Mouse (Mus musculus) midbrain, embryonic 15.5 days (tissue): ENCODE measurements around the gene Wdr25. TPM values are rescaled to one million over a fixed set of nuclear protein-coding genes. Genes with fewer than 3 reads are reported as not detected.

Experiments
- ATAC-seq: fragments of 200-750 bp; cut with Nextera tagmentation; replicated peaks from 2 replicates; pipeline ENCODE4 v1.8.0; 2017; ENCODE audit warnings: moderate TSS enrichment
- H3K27ac ChIP-seq: fragments of 300-500 bp; sonication (generic); 2 replicates; pipeline ENCODE4 v1.5.1; 2015; ENCODE audit warnings: mild to moderate bottlenecking, inconsistent platforms
- H3K27me3 ChIP-seq: fragments of 300-500 bp; sonication (generic); replicated peaks from 2 replicates; pipeline ENCODE4 v1.6.1; 2015; ENCODE audit warnings: inconsistent platforms
- H3K36me3 ChIP-seq: fragments of 300-500 bp; sonication (generic); replicated peaks from 2 replicates; pipeline ENCODE4 v1.6.1; 2015; ENCODE audit warnings: inconsistent platforms
- H3K4me1 ChIP-seq: fragments of 300-500 bp; sonication (generic); 2 replicates; pipeline ENCODE4 v1.6.1; 2015; ENCODE audit warnings: inconsistent platforms
- H3K4me2 ChIP-seq: fragments of 300-500 bp; sonication (generic); 2 replicates; pipeline ENCODE4 v1.6.1; 2015; ENCODE audit warnings: inconsistent platforms, mild to moderate bottlenecking, moderate library complexity
- H3K4me3 ChIP-seq: fragments of 300-500 bp; sonication (generic); 2 replicates; pipeline ENCODE4 v1.5.1; 2015; ENCODE audit warnings: mild to moderate bottlenecking, inconsistent platforms
- H3K9ac ChIP-seq: fragments of 300-500 bp; sonication (generic); 2 replicates; pipeline ENCODE4 v1.6.1; 2015; ENCODE audit warnings: mild to moderate bottlenecking, inconsistent platforms
- H3K9me3 ChIP-seq: fragments of 300-500 bp; sonication (generic); 2 replicates; pipeline ENCODE4 v1.6.1; 2016; ENCODE audit warnings: inconsistent platforms
- WGBS: fragments of 180-500 bp; shearing (Covaris S2); methylation state at CpG from one replicate; pipeline ENCODE4 v1.1.7; 2015; ENCODE audit warnings: mixed read lengths; 5-methylcytosine and 5-hydroxymethylcytosine counted together
- polyA plus RNA-seq: library from polyadenylated mRNA; unstranded; fragments of >200 nt; fragmentation: Nextera tagmentation; extraction: Ambion mirVana; gene quantifications from 2 replicates; pipeline ENCODE4 v1.2.1, GENCODE M21; 2015

Gene Wdr25
- polyA plus RNA-seq, 1 experiment from 2014 or later, result 5.2 TPM

DNA sequence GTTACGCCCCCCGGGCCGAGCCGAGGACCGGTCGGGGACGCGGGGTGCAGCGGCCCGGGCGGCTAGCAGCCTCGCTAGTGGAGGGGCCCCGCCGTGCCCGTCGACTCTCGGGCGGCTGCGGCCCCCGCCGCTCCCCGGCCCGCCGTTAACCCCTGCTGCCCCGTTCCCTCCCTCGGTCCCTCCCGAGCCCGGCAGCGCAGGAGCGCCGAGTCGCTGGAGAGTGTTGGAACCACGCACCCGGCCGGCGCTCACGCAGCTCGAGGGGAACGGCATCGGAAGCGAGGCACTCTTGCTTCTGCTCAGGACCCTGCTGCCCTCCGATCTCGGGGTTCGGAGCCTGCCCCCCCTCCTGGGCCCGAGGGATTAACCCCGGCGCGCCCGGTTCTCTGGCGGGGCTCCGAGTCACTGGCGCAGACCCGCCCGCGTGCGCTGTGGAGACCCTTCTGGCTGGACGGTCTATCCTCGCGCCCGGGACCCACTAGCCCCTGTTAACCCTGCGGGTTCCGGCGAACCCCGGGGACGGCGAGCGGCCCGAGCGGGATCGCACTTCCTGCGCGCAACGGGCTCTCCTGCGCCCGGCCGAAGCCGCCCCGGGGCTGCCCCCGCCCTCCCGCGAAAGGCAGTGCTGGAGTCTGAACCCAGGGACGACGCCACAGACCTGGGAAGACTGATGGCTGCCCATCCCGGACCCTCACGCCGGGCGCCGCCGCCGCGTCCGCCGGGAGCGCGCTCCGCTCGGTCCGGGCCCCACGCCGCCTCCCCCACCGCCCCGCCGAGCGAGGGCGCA, 159.8 kb downstream of the Wdr25 start:
- H3K4me2 ChIP-seq, result peak overlapping the region; percentile 95
- H3K36me3 ChIP-seq, result no peaks in the 10 kb centered on the region
- peaks cover 66% of the 10 kb centered on the region for H3K27me3 ChIP-seq
- under 1% methylated on average over 78 of the region's 105 CpGs for WGBS
- peak overlapping the region; percentile 50 for H3K4me3 ChIP-seq
- H3K27ac ChIP-seq, result no peak overlapping the region
- no peaks in the 10 kb centered on the region for H3K9me3 ChIP-seq
- 0 out of 2 replicates have a peak, but pooled peaks have one; percentile 33 for ATAC-seq
- peaks cover 26% of the 10 kb centered on the region for H3K4me1 ChIP-seq
- peak overlapping the region; percentile 45 for H3K9ac ChIP-seq

- WGBS, result 89% methylated on average over 4 of the region's 4 CpGs
- no peak for ATAC-seq
Observed at GRCm38 (mm10) chr12:109057736-109058135, 164.3 kb downstream of the Wdr25 start.

GRCm38 (mm10) chr12:109058660-109059059, 165.2 kb downstream of the Wdr25 start:
- Histone ChIP-seq H3K27ac (no peak overlapping the region), H3K4me3 (no peak overlapping the region), H3K9ac (no peak overlapping the region), H3K27me3 (peaks cover 28% of the 10 kb centered on the region), H3K36me3 (no peaks in the 10 kb centered on the region), H3K9me3 (no peaks in the 10 kb centered on the region), H3K4me1 (peaks cover 8% of the 10 kb centered on the region), H3K4me2 (no peak overlapping the region)
- ATAC-seq, result no peak
- WGBS, result 83% methylated on average over 8 of the region's 8 CpGs

More at GRCm38 (mm10) chr12:109057736-109058135, 164.3 kb downstream of the Wdr25 start:
- H3K27me3 ChIP-seq, result peaks cover 37% of the 10 kb centered on the region
- peaks cover 17% of the 10 kb centered on the region for H3K4me1 ChIP-seq
- no peaks in the 10 kb centered on the region for H3K9me3 ChIP-seq
- H3K9ac ChIP-seq, result no peak overlapping the region
- H3K27ac ChIP-seq, result no peak overlapping the region
- H3K4me2 ChIP-seq, result no peak overlapping the region
- H3K4me3 ChIP-seq, result no peak overlapping the region
- no peaks in the 10 kb centered on the region for H3K36me3 ChIP-seq

DNA sequence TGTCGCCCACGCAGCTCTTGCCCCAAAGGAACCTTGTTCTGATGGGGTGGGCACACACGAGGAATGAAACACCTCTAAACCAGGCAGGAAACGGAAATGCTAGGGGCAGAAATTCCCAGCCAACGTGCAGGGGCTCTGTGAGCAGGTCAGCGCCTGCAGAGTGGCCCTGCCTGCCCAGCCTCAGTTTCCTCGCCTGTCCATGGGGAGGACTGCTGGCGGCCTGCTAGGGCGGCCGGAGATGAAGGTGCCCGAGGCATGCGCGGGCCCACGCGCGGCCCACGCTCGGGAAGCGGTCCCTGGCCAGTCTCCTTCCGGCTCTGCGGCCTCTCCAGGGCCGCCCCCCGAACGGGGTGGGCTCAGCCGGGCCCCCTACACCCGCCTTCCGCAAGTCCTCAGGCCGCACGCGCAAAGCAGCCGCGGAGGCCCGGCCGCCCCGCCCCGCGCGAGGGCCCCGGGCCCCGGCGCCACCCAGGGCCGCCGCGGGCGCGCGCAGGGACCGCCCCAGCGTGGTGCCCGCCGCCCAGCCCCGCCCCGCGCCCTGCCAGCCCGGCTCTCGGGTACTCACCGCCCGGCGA, 174.2 kb downstream of the Wdr25 start:
- Histone ChIP-seq H3K27me3 (peaks cover 7% of the 10 kb centered on the region; the same call in 1 of the 2 replicates), H3K4me3 (peak overlapping the region; percentile 61), H3K36me3 (no peaks in the 10 kb centered on the region), H3K9ac (peak overlapping the region; percentile 76), H3K27ac (peak overlapping the region; percentile 53), H3K9me3 (no peaks in the 10 kb centered on the region), H3K4me2 (peak overlapping the region; percentile 91), H3K4me1 (peaks cover 18% of the 10 kb centered on the region)
- ATAC-seq, result peak; percentile 91
- 2% methylated on average over 43 of the region's 59 CpGs for WGBS

GRCm38 (mm10) chr12:109068167-109068653, 174.8 kb downstream of the Wdr25 start, which contains the start of gene Begain:
Gene Begain (minus strand): TSS chr12:109068217.
- 3% methylated on average over 18 of the region's 48 CpGs for WGBS
- Histone ChIP-seq H3K27me3 (peaks cover 7% of the 10 kb centered on the region; the same call in 1 of the 2 replicates), H3K27ac (peak within 1 kb of the TSS; percentile 53), H3K4me1 (peaks cover 18% of the 10 kb centered on the region), H3K9ac (peak within 1 kb of the TSS; percentile 76), H3K36me3 (no peaks in the 10 kb centered on the region), H3K4me3 (peak within 1 kb of the TSS; percentile 61), H3K4me2 (peak within 1 kb of the TSS; percentile 91), H3K9me3 (no peaks in the 10 kb centered on the region)
- peak; percentile 79 for ATAC-seq

DNA sequence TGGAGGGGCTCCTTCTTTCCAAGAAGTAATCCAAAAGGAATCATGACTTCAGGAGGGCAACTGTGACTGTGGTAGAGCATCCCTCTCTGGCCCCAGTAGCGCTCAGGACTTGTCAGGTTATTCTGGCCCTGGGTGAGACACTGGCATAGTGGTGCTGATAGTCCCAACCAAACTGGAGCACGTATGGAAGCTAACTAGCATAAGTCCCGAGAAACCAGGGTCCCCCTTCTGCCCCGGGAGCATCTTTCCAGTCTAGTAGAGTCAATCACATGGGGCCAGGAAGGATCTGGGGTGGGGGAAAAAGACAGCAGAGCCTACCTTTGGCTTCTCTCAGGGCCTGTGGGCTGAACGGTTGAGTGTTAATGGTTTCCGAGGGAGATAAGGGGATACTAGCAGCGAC, 175.3 kb downstream of the Wdr25 start:
- WGBS, result 77% methylated on average over 7 of the region's 7 CpGs
- no peak overlapping the region for H3K27ac ChIP-seq
- peaks cover 18% of the 10 kb centered on the region for H3K4me1 ChIP-seq
- peaks cover 7% of the 10 kb centered on the region; the same call in 1 of the 2 replicates for H3K27me3 ChIP-seq
- no peaks in the 10 kb centered on the region for H3K36me3 ChIP-seq
- H3K4me3 ChIP-seq, result peak overlapping the region; percentile 61; the same call in 1 of the 2 replicates
- no peak for ATAC-seq
- H3K9ac ChIP-seq, result peak overlapping the region; percentile 76; the same call in 1 of the 2 replicates
- H3K9me3 ChIP-seq, result no peaks in the 10 kb centered on the region
- peak overlapping the region; percentile 91 for H3K4me2 ChIP-seq

GRCm38 (mm10) chr12:109069751-109070150, 176.3 kb downstream of the Wdr25 start:
- Histone ChIP-seq H3K4me3 (no peak overlapping the region), H3K36me3 (no peaks in the 10 kb centered on the region), H3K4me2 (no peak overlapping the region), H3K4me1 (peaks cover 18% of the 10 kb centered on the region), H3K27me3 (peaks cover 7% of the 10 kb centered on the region; the same call in 1 of the 2 replicates), H3K9me3 (no peaks in the 10 kb centered on the region), H3K9ac (no peak overlapping the region), H3K27ac (no peak overlapping the region)
- 57% methylated on average over 2 of the region's 2 CpGs for WGBS
- ATAC-seq, result no peak

- no peaks in the 10 kb centered on the region for H3K36me3 ChIP-seq
- no peak overlapping the region for H3K27ac ChIP-seq
- H3K27me3 ChIP-seq, result peaks cover 7% of the 10 kb centered on the region; the same call in 1 of the 2 replicates
- no peak overlapping the region for H3K9ac ChIP-seq
- no peak for ATAC-seq
- WGBS, result 86% methylated on average over 13 of the region's 13 CpGs
- peaks cover 18% of the 10 kb centered on the region for H3K4me1 ChIP-seq
- H3K9me3 ChIP-seq, result no peaks in the 10 kb centered on the region
- H3K4me2 ChIP-seq, result no peak overlapping the region
- no peak overlapping the region for H3K4me3 ChIP-seq
Observed at GRCm38 (mm10) chr12:109071248-109071647, 177.8 kb downstream of the Wdr25 start.

- H3K27ac ChIP-seq, result no peak overlapping the region
- H3K27me3 ChIP-seq, result peaks cover 6% of the 10 kb centered on the region; the same call in 1 of the 2 replicates
- ATAC-seq, result no peak
- no peaks in the 10 kb centered on the region for H3K9me3 ChIP-seq
- WGBS, result 85% methylated on average over 6 of the region's 6 CpGs
- no peak overlapping the region for H3K9ac ChIP-seq
- no peaks in the 10 kb centered on the region for H3K4me1 ChIP-seq
- H3K4me2 ChIP-seq, result no peak overlapping the region
- H3K4me3 ChIP-seq, result no peak overlapping the region
- H3K36me3 ChIP-seq, result no peaks in the 10 kb centered on the region
Observed at GRCm38 (mm10) chr12:109074106-109074505, 180.7 kb downstream of the Wdr25 start.

DNA sequence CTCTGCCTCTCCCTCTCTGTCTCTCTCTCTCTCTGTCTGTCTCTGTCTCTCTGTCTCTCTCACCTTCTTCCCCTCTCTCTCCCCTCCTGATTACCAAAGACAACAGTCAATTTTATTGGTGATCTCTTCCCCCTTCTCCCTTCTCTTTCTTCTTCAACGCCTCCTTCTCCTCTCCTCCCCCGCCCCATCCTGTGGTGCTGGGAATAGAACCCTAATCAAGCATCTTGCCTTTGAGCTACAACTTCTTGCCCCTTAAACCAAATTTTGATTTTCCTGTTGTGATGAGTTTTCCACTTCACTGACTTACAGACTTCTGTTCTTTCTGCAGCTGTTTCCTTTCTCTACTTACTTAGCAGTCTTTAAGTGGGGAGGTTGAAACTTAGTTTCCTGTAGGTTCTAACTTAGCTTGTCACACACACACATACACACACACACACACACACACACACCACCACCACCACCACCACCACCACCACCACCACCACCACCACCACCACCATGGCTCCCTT, 181.4 kb downstream of the Wdr25 start:
- no peak for ATAC-seq
- H3K9ac ChIP-seq, result no peak overlapping the region
- H3K27ac ChIP-seq, result no peak overlapping the region
- no peaks in the 10 kb centered on the region for H3K36me3 ChIP-seq
- H3K4me2 ChIP-seq, result no peak overlapping the region
- no peak overlapping the region for H3K4me3 ChIP-seq
- 85% methylated on average over 2 of the region's 2 CpGs for WGBS
- H3K27me3 ChIP-seq, result peaks cover 1% of the 10 kb centered on the region; the same call in 1 of the 2 replicates
- no peaks in the 10 kb centered on the region for H3K9me3 ChIP-seq
- H3K4me1 ChIP-seq, result no peaks in the 10 kb centered on the region

- Histone ChIP-seq H3K9ac (no peak overlapping the region), H3K4me3 (no peak overlapping the region)
- ATAC-seq, result no peak
Observed at GRCm38 (mm10) chr12:109077036-109077435, 183.6 kb downstream of the Wdr25 start.

More at GRCm38 (mm10) chr12:109077036-109077435, 183.6 kb downstream of the Wdr25 start:
- no peak overlapping the region for H3K27ac ChIP-seq
- H3K36me3 ChIP-seq, result no peaks in the 10 kb centered on the region
- 87% methylated on average over 6 of the region's 6 CpGs for WGBS
- no peaks in the 10 kb centered on the region for H3K4me1 ChIP-seq
- H3K9me3 ChIP-seq, result no peaks in the 10 kb centered on the region
- no peak overlapping the region for H3K4me2 ChIP-seq
- no peaks in the 10 kb centered on the region for H3K27me3 ChIP-seq
